Mouse (Mus musculus) forebrain, postnatal 0 days (tissue): ENCODE results near the gene Hnrnpa3. TPM values are rescaled to one million over a fixed set of nuclear protein-coding genes. Genes with fewer than 3 reads are reported as not detected.
"Not testable (repeated sequence)": the region's sequence is repeated elsewhere in the genome, so short reads cannot be mapped to it uniquely, and the experiment has no call there.

Experiments used
- ATAC-seq: fragments of 200-750 bp; cut with Nextera tagmentation; 2 replicates; pipeline ENCODE4 v1.8.0; 2017; ENCODE audit warnings: mild to moderate bottlenecking, moderate library complexity
- DNase-seq: peaks from one replicate; pipeline ENCODE4 v3.0.0-alpha.2; 2015
- H3K27ac ChIP-seq: fragments of 300-500 bp; sonication (generic); 2 replicates; pipeline ENCODE4 v1.5.1; 2014; ENCODE audit warnings: low read depth, mild to moderate bottlenecking, antibody characterized with exemption, low read length, moderate library complexity, mixed read lengths
- H3K27me3 ChIP-seq: fragments of 300-500 bp; sonication (generic); 2 replicates; pipeline ENCODE4 v1.6.1; 2014; ENCODE audit warnings: mild to moderate bottlenecking, low read length, mixed read lengths; ENCODE audit not compliant: insufficient read depth
- H3K36me3 ChIP-seq: fragments of 300-500 bp; sonication (generic); 2 replicates; pipeline ENCODE4 v1.6.1; 2014; ENCODE audit warnings: mild to moderate bottlenecking, moderate library complexity; ENCODE audit not compliant: insufficient read depth
- H3K4me1 ChIP-seq: fragments of 300-500 bp; sonication (generic); 2 replicates; pipeline ENCODE4 v1.6.1; 2014; ENCODE audit warnings: antibody characterized with exemption; ENCODE audit not compliant: insufficient read depth
- H3K4me2 ChIP-seq: fragments of 300-500 bp; sonication (generic); 2 replicates; pipeline ENCODE4 v1.6.1; 2014; ENCODE audit warnings: low read depth, mild to moderate bottlenecking, moderate library complexity
- H3K4me3 ChIP-seq: fragments of 300-500 bp; sonication (generic); 2 replicates; pipeline ENCODE4 v1.5.1; 2014; ENCODE audit warnings: low read depth, low read length, mixed read lengths
- H3K9ac ChIP-seq: fragments of 300-500 bp; sonication (generic); 2 replicates; pipeline ENCODE4 v1.6.1; 2014; ENCODE audit warnings: mild to moderate bottlenecking
- H3K9me3 ChIP-seq: fragments of 300-500 bp; sonication (generic); 2 replicates; pipeline ENCODE4 v1.6.1; 2016; ENCODE audit warnings: low read length
- CTCF ChIP-seq: sonication (generic); IDR thresholded peaks from 2 replicates; pipeline ENCODE4 v1.5.1; 2016; ENCODE audit warnings: antibody characterized with exemption, control low read depth, low read depth
- WGBS: fragments of 180-500 bp; shearing (Covaris S2); extraction: QIAGEN DNeasy Blood & Tissue Kit; methylation state at CpG from one replicate; pipeline ENCODE4 v1.1.7; 2014; 5-methylcytosine and 5-hydroxymethylcytosine counted together
- polyA plus RNA-seq: library from polyadenylated mRNA; unstranded; fragments of >200 nt; fragmentation: Nextera tagmentation; extraction: Ambion mirVana; gene quantifications from 2 replicates; pipeline ENCODE4 v1.2.1, GENCODE M21; 2015
- total RNA-seq: library from RNA; depleted of rRNA; stranded (reverse); fragments of >200 nt; gene quantifications from 2 replicates; pipeline ENCODE4 v1.2.3, GENCODE M21; 2014

Gene Hnrnpa3
- total and polyA plus RNA-seq, 2 experiments from 2014 or later = 107 to 132 TPM

- Histone ChIP-seq H3K36me3 (no peaks in the 10 kb centered on the region), H3K4me1 (no peaks in the 10 kb centered on the region), H3K27me3 (no peaks in the 10 kb centered on the region), H3K4me3 (no peak overlapping the region), H3K9ac (no peak overlapping the region), H3K4me2 (no peak overlapping the region), H3K27ac (no peak overlapping the region), H3K9me3 (no peaks in the 10 kb centered on the region)
- DNase-seq (no peak), ATAC-seq (no peak)
- 85% methylated on average over 6 of the region's 6 CpGs for WGBS
- no peak for TF ChIP-seq CTCF
Observed at GRCm38 (mm10) chr2:75631421-75631820, 27.6 kb upstream of the Hnrnpa3 start.

- ATAC-seq = no peak
- H3K4me3 ChIP-seq = no peak overlapping the region
- no peaks in the 10 kb centered on the region for H3K4me1 ChIP-seq
- H3K27me3 ChIP-seq = no peaks in the 10 kb centered on the region
- no peak for TF ChIP-seq CTCF
- 71% methylated on average over 6 of the region's 6 CpGs for WGBS
- H3K27ac ChIP-seq = no peak overlapping the region
- H3K9me3 ChIP-seq = no peaks in the 10 kb centered on the region
- no peak overlapping the region for H3K9ac ChIP-seq
- no peak overlapping the region for H3K4me2 ChIP-seq
- DNase-seq = no peak
- no peaks in the 10 kb centered on the region for H3K36me3 ChIP-seq
Observed at GRCm38 (mm10) chr2:75632043-75632442, 27.0 kb upstream of the Hnrnpa3 start.

GRCm38 (mm10) chr2:75632721-75633181, 26.3 kb upstream of the Hnrnpa3 start:
- Histone ChIP-seq H3K4me1 (no peaks in the 10 kb centered on the region), H3K9me3 (no peaks in the 10 kb centered on the region), H3K27me3 (no peaks in the 10 kb centered on the region), H3K36me3 (no peaks in the 10 kb centered on the region), H3K27ac (no peak overlapping the region), H3K9ac (no peak overlapping the region), H3K4me2 (no peak overlapping the region), H3K4me3 (no peak overlapping the region)
- ATAC-seq (no peak), DNase-seq (no peak)
- no peak for TF ChIP-seq CTCF
- 93% methylated on average over 12 of the region's 12 CpGs for WGBS

- TF ChIP-seq CTCF = no peak
- no peak for DNase-seq
- H3K36me3 ChIP-seq = no peaks in the 10 kb centered on the region
- no peak overlapping the region for H3K9ac ChIP-seq
- H3K4me2 ChIP-seq = no peak overlapping the region
- no peak overlapping the region for H3K27ac ChIP-seq
- H3K4me1 ChIP-seq = no peaks in the 10 kb centered on the region
- ATAC-seq = no peak
- H3K27me3 ChIP-seq = no peaks in the 10 kb centered on the region
- WGBS = 87% methylated on average over 6 of the region's 6 CpGs
- H3K9me3 ChIP-seq = no peaks in the 10 kb centered on the region
- H3K4me3 ChIP-seq = no peak overlapping the region
Observed at GRCm38 (mm10) chr2:75633381-75633780, 25.7 kb upstream of the Hnrnpa3 start.

- WGBS = 89% methylated on average over 5 of the region's 5 CpGs
- H3K36me3 ChIP-seq = no peaks in the 10 kb centered on the region
- ATAC-seq (no peak), DNase-seq (no peak)
- H3K4me3 ChIP-seq = no peak overlapping the region
- no peak overlapping the region for H3K9ac ChIP-seq
- H3K27me3 ChIP-seq = no peaks in the 10 kb centered on the region
- no peaks in the 10 kb centered on the region for H3K4me1 ChIP-seq
- no peak for TF ChIP-seq CTCF
- no peaks in the 10 kb centered on the region for H3K9me3 ChIP-seq
- H3K27ac ChIP-seq = no peak overlapping the region
- no peak overlapping the region for H3K4me2 ChIP-seq
Observed at GRCm38 (mm10) chr2:75633784-75634183, 25.3 kb upstream of the Hnrnpa3 start.

GRCm38 (mm10) chr2:75634431-75634830, 24.6 kb upstream of the Hnrnpa3 start:
- H3K9ac ChIP-seq = not testable (repeated sequence)

GRCm38 (mm10) chr2:75636261-75637054, 22.6 kb upstream of the Hnrnpa3 start:
- no peak overlapping the region for H3K4me2 ChIP-seq
- 54% methylated on average over 6 of the region's 6 CpGs for WGBS
- H3K27ac ChIP-seq = no peak overlapping the region
- H3K27me3 ChIP-seq = no peaks in the 10 kb centered on the region
- TF ChIP-seq CTCF = peak; percentile 24
- H3K4me1 ChIP-seq = no peaks in the 10 kb centered on the region
- no peak for ATAC-seq
- H3K9me3 ChIP-seq = no peaks in the 10 kb centered on the region
- H3K36me3 ChIP-seq = no peaks in the 10 kb centered on the region
- no peak overlapping the region for H3K4me3 ChIP-seq
- DNase-seq = no peak
- no peak overlapping the region for H3K9ac ChIP-seq

More at GRCm38 (mm10) chr2:75634431-75634830, 24.6 kb upstream of the Hnrnpa3 start:
- H3K4me3 ChIP-seq, H3K36me3 ChIP-seq, H3K4me2 ChIP-seq, H3K27ac ChIP-seq, H3K9me3 ChIP-seq, H3K4me1 ChIP-seq, ATAC-seq, H3K27me3 ChIP-seq, DNase-seq: not testable (repeated sequence)
- 94% methylated on average over 14 of the region's 14 CpGs for WGBS

GRCm38 (mm10) chr2:75637055-75637304, 22.1 kb upstream of the Hnrnpa3 start:
- not testable (repeated sequence) for H3K9ac ChIP-seq, H3K36me3 ChIP-seq, DNase-seq, H3K9me3 ChIP-seq, ATAC-seq, H3K27ac ChIP-seq, H3K4me3 ChIP-seq, H3K4me2 ChIP-seq, H3K4me1 ChIP-seq, H3K27me3 ChIP-seq
- WGBS = 98% methylated on average over 2 of the region's 2 CpGs
